Mouse (Mus musculus) testis, adult 2 months (tissue): Measurements from ENCODE around the gene Zfp524.

Source experiments
- CTCF ChIP-seq: fragments of 200-500 bp; IDR thresholded peaks from 2 replicates; pipeline ENCODE4 v1.5.1; 2012; ENCODE audit warnings: low read depth, mild to moderate bottlenecking, inconsistent platforms, low read length, moderate library complexity; ENCODE audit not compliant: control insufficient read depth, insufficient read depth, insufficient replicate concordance
- POLR2A ChIP-seq: fragments of 200-500 bp; IDR thresholded peaks from 2 replicates; pipeline ENCODE4 v1.6.1; 2012; ENCODE audit warnings: low read depth, mild to moderate bottlenecking, inconsistent platforms, low read length, moderate library complexity; ENCODE audit not compliant: control insufficient read depth

DNA sequence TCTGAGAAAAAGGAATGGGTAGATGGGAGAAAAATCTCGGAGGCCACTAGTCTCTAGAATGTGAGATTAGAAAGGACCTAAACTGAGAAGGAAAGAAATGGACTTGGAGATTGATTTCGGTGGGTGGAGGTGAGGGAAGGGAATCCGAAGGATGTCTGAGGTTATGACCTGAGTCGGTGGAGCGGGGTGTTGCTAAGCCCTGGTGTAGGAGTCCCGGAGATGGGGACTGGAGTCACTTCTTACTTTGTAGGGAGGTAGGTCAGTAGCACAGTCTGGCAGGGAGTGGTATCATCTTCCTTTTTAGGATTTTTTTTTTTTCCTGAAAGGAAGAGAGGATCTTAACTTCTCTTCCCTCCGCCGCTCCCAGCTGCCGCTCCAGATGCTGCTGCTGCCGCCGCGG lies 38.2 kb downstream of the Zfp524 start:
- TF ChIP-seq CTCF: no peak
- TF ChIP-seq POLR2A: no peak
